ENCODE assay signal across 9 mouse cellular contexts in the genomic region with DNA sequence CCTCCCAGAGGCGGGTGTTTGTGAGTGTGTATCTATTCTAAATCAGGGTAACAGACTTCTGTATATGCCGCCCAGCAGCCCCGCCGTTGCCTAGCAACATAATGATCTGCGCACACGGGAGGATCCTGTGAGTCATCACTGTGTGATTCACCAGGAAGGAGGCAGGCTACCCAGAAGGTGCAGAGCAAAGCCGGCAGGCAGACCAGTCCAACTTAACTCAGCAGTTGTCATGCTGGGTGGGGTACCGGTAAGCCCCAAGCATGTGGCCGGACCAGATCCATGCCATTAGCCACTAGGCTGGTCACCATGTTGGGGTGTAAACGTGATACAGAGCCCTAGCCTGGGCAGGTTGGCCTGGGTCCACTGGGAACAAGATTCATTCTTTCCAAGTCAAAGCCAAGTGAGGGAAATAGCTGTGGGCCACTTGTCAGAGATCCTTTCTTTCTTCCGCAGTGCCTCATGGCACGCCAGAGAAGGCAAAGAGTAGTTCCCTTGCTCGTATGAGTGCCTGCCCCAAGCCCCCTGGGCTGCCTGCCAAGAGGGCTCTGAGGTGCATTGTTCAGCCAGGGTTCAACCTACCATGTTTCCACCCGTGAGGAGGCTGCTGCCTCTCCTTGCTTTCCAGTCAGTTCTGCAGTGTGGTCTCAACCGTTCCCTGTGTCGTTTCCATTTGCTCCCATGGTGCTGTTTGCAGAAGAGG. TPM values are rescaled to one million over a fixed set of nuclear protein-coding genes. Genes with fewer than 3 reads are reported as not detected.
A peak's percentile ranks its signal among the peaks of the same experiment; 100 is the strongest.
DNase-seq lines count a peak whose midpoint lies in the region; ATAC-seq and TF ChIP-seq lines count a peak whose summit lies in the region.
"Had no signal": no experiment of that assay in that cellular context is flagged by ENCODE, and none has a peak within 500 bp of the region (broad histone marks: within the 10 kb centered on the region; RNA-seq: fewer than 3 reads in every experiment).

No protein-coding gene starts in this region.

- H3K27me3 ChIP-seq in MEL (ENCODE audit: control insufficient read depth in 1 of 2, insufficient read depth in 2 of 2, low read length in 2 of 2), result no peaks in the 10 kb centered on the region
- H3K27me3 ChIP-seq in embryonic facial prominence, embryonic 14.5 days (replicated peaks; ENCODE audit: control insufficient read depth, insufficient read depth, low read length), result no peaks in the 10 kb centered on the region
- no peaks in the 10 kb centered on the region for H3K27me3 ChIP-seq in heart, postnatal 0 days (ENCODE audit: control insufficient read depth, insufficient read depth, low read length)
- no peaks in the 10 kb centered on the region for H3K27me3 ChIP-seq in midbrain, embryonic 16.5 days (ENCODE audit: control insufficient read depth, insufficient read depth, low read depth, low read length)
- H3K27me3 ChIP-seq: limb, embryonic 12.5 days had no signal

- WGBS in embryonic facial prominence, embryonic 14.5 days, result 32% methylated on average over 16 of the region's 16 CpGs
- WGBS in heart, postnatal 0 days, result 23% methylated on average over 16 of the region's 16 CpGs
- WGBS in midbrain, embryonic 16.5 days, result 20% methylated on average over 16 of the region's 16 CpGs

- no peak for TF ChIP-seq CTCF in MEL (IDR thresholded peaks at IDR 0.05 in 2 of 3, conservative IDR thresholded peaks at IDR 0.05 in 1 of 3; ENCODE audit: control insufficient read depth in 1 of 3, insufficient read depth in 1 of 3, low read depth in 2 of 3, low read length in 3 of 3, poor library complexity in 1 of 3, severe bottlenecking in 1 of 3)
- no peak for TF ChIP-seq CTCF in heart, postnatal 0 days (IDR thresholded peaks at IDR 0.05; ENCODE audit: low read depth)

- no peak for TF ChIP-seq RAD21 in MEL (IDR thresholded peaks at IDR 0.05; ENCODE audit: low read depth, low read length)

- H3K79me2 ChIP-seq in MEL (ENCODE audit: control insufficient read depth, insufficient read depth, low read length, poor library complexity), result no peaks in the 10 kb centered on the region

- no peak overlapping the region for H3K27ac ChIP-seq in MEL (ENCODE audit: control insufficient read depth, low read depth, low read length)
- H3K27ac ChIP-seq in embryonic facial prominence, embryonic 14.5 days (replicated peaks; ENCODE audit: low read depth, low read length), result no peak overlapping the region; the same call in 1 of the 2 replicates
- no peak overlapping the region for H3K27ac ChIP-seq in heart, postnatal 0 days (ENCODE audit: low read depth)
- peak overlapping the region; percentile 85 for H3K27ac ChIP-seq in midbrain, embryonic 16.5 days (ENCODE audit: low read length)
- H3K27ac ChIP-seq: limb, embryonic 12.5 days had no signal

- TF ChIP-seq POLR2A in MEL (IDR thresholded peaks at IDR 0.05; ENCODE audit: control insufficient read depth in 1 of 2, insufficient read depth in 1 of 2, low read depth in 1 of 2, low read length in 2 of 2, poor library complexity in 1 of 2), result no peak

- peak; percentile 75 for ATAC-seq in embryonic facial prominence, embryonic 14.5 days (ENCODE audit: low read depth)
- ATAC-seq in heart, postnatal 0 days (ENCODE audit: insufficient read depth, low read depth), result peak; percentile 66
- ATAC-seq in midbrain, embryonic 16.5 days, result peak; percentile 86

- no peak overlapping the region for H3K4me3 ChIP-seq in MEL (ENCODE audit: control insufficient read depth in 1 of 2, insufficient read depth in 1 of 2, low read depth in 2 of 2, low read length in 2 of 2)
- H3K4me3 ChIP-seq in embryonic facial prominence, embryonic 14.5 days (ENCODE audit: low read depth, low read length), result no peak overlapping the region
- H3K4me3 ChIP-seq in heart, postnatal 0 days (ENCODE audit: low read depth, low read length), result no peak overlapping the region
- H3K4me3 ChIP-seq in midbrain, embryonic 16.5 days (ENCODE audit: low read depth, low read length), result no peak overlapping the region
- H3K4me3 ChIP-seq: limb, embryonic 12.5 days had no signal

- H3K4me2 ChIP-seq in embryonic facial prominence, embryonic 14.5 days (ENCODE audit: low read depth, low read length), result no peak overlapping the region
- H3K4me2 ChIP-seq in heart, postnatal 0 days (ENCODE audit: low read depth, low read length), result no peak overlapping the region
- H3K4me2 ChIP-seq in midbrain, embryonic 16.5 days (ENCODE audit: low read length), result peak overlapping the region; percentile 45
- H3K4me2 ChIP-seq: limb, embryonic 12.5 days had no signal

- no peaks in the 10 kb centered on the region for H3K4me1 ChIP-seq in MEL (ENCODE audit: control insufficient read depth in 1 of 2, insufficient read depth in 2 of 2, low read length in 2 of 2)
- peaks cover 19% of the 10 kb centered on the region for H3K4me1 ChIP-seq in embryonic facial prominence, embryonic 14.5 days (ENCODE audit: control insufficient read depth, insufficient read depth, low read length)
- H3K4me1 ChIP-seq in heart, postnatal 0 days (ENCODE audit: control insufficient read depth, insufficient read depth), result 0 out of 2 replicates have a peak, but pooled peaks cover 3% of the 10 kb centered on the region
- peaks cover 26% of the 10 kb centered on the region for H3K4me1 ChIP-seq in midbrain, embryonic 16.5 days (ENCODE audit: control insufficient read depth, insufficient read depth, low read length)

- no peak overlapping the region for H3K9ac ChIP-seq in MEL (ENCODE audit: control insufficient read depth, low read depth, low read length, poor library complexity, severe bottlenecking)
- no peak overlapping the region for H3K9ac ChIP-seq in embryonic facial prominence, embryonic 14.5 days (ENCODE audit: low read depth, low read length)
- H3K9ac ChIP-seq in heart, postnatal 0 days (replicated peaks; ENCODE audit: low read depth, low read length), result no peak overlapping the region
- 0 out of 2 replicates have a peak overlapping the region, but pooled peaks have one; percentile 35 for H3K9ac ChIP-seq in midbrain, embryonic 16.5 days (ENCODE audit: low read depth, low read length)
- H3K9ac ChIP-seq: limb, embryonic 12.5 days had no signal

- H3K36me3 ChIP-seq in MEL (ENCODE audit: control insufficient read depth in 1 of 2, insufficient read depth in 2 of 2, low read length in 2 of 2), result no peaks in the 10 kb centered on the region
- H3K36me3 ChIP-seq in embryonic facial prominence, embryonic 14.5 days (ENCODE audit: control insufficient read depth, insufficient read depth, low read length), result no peaks in the 10 kb centered on the region
- H3K36me3 ChIP-seq in heart, postnatal 0 days (replicated peaks; ENCODE audit: control insufficient read depth, insufficient read depth, low read length), result no peaks in the 10 kb centered on the region
- peaks cover 2% of the 10 kb centered on the region; the same call in 1 of the 2 replicates for H3K36me3 ChIP-seq in midbrain, embryonic 16.5 days (ENCODE audit: control insufficient read depth, insufficient read depth, low read length)
- H3K36me3 ChIP-seq: limb, embryonic 12.5 days had no signal

- no peaks in the 10 kb centered on the region for H3K9me3 ChIP-seq in MEL (replicated peaks; ENCODE audit: insufficient read depth, low read length)
- no peaks in the 10 kb centered on the region for H3K9me3 ChIP-seq in embryonic facial prominence, embryonic 14.5 days (ENCODE audit: control insufficient read depth, low read length)
- H3K9me3 ChIP-seq in heart, postnatal 0 days (replicated peaks; ENCODE audit: control insufficient read depth, low read length), result no peaks in the 10 kb centered on the region
- no peaks in the 10 kb centered on the region for H3K9me3 ChIP-seq in midbrain, embryonic 16.5 days (replicated peaks; ENCODE audit: control insufficient read depth, low read length, poor library complexity, severe bottlenecking)
- H3K9me3 ChIP-seq: limb, embryonic 12.5 days had no signal

- TF ChIP-seq EP300 in MEL (IDR thresholded peaks at IDR 0.05; ENCODE audit: low read depth in 1 of 2, low read length in 2 of 2), result no peak
- no peak for TF ChIP-seq EP300 in heart, postnatal 0 days (IDR thresholded peaks at IDR 0.05; ENCODE audit: low read depth)

- DNase-seq in MEL (ENCODE audit: low read depth, low spot score), result peak; percentile 55
- peak; percentile 79 for DNase-seq in adrenal gland, postnatal 10 days
- peak; percentile 86 for DNase-seq in embryonic facial prominence, embryonic 14.5 days (ENCODE audit: low spot score)
- DNase-seq in heart, postnatal 0 days (ENCODE audit: low spot score), result peak; percentile 39
- peak; percentile 73 to 82 for DNase-seq in layer of hippocampus, postnatal 36 days
- DNase-seq in urinary bladder, postnatal 14 days (ENCODE audit: low spot score), result peak; percentile 84
- DNase-seq in B cell, adult 2 months, result no peak

TF ChIP-seq in MEL, 35 proteins besides CTCF, POLR2A, EP300 and RAD21:
- no peak for TF ChIP-seq ZMIZ1 (IDR thresholded peaks at IDR 0.05; ENCODE audit: low read depth, low read length)
- no peak for TF ChIP-seq ZNF384 (IDR thresholded peaks at IDR 0.05; ENCODE audit: low read depth, low read length)
- no peak for TF ChIP-seq KAT2A (conservative IDR thresholded peaks at IDR 0.05; ENCODE audit: low read depth, low read length)
- no peak for TF ChIP-seq POLR2AphosphoS5 (IDR thresholded peaks at IDR 0.05; ENCODE audit: borderline replicate concordance, low read depth, low read length)
- no peak for TF ChIP-seq TCF12 (IDR thresholded peaks at IDR 0.05; ENCODE audit: low read depth, low read length)
- no peak for TF ChIP-seq USF2 (IDR thresholded peaks at IDR 0.05; ENCODE audit: borderline replicate concordance in 1 of 2, insufficient read depth in 1 of 2, low read depth in 1 of 2, low read length in 2 of 2)
- no peak for TF ChIP-seq E2F4 (IDR thresholded peaks at IDR 0.05; ENCODE audit: borderline replicate concordance, low read depth, low read length)
- no peak for TF ChIP-seq ZKSCAN1 (IDR thresholded peaks at IDR 0.05; ENCODE audit: low read depth, low read length)

RNA-seq across cellular contexts. Expression of a gene that starts 53.0 kb away (rescaled TPM):
- total RNA-seq in MEL (2012; rRNA removed), result 35.5 and 38.4 TPM in 2 replicates
- 10 to 100 TPM in 1 of 2 experiments, not detected in 1; 95.0 TPM for polyA plus RNA-seq in MEL (2012; ENCODE audit: insufficient read depth in 1 of 2, insufficient read length in 2 of 2, low read depth in 1 of 2, low replicate concordance in 2 of 2, missing spikeins in 1 of 2)
- total RNA-seq in adrenal gland, postnatal 10 days (2021), result 100 to 1,000 TPM; 105 to 109 TPM
- 157 and 179 TPM in 2 replicates for polyA plus RNA-seq in embryonic facial prominence, embryonic 14.5 days (2014; fragmentation: Nextera tagmentation; extraction: Ambion mirVana)
- 69.0 and 87.7 TPM in 2 replicates for total RNA-seq in heart, postnatal 0 days (2014; rRNA removed; ENCODE audit: low replicate concordance)
- 79.4 and 87.3 TPM in 2 replicates for polyA plus RNA-seq in heart, postnatal 0 days (2015; fragmentation: Nextera tagmentation; extraction: Ambion mirVana)
- total RNA-seq in layer of hippocampus, postnatal 36 days (2021), result 100 to 1,000 TPM; 185 to 189 TPM
- 190 and 195 TPM in 2 replicates for polyA plus RNA-seq in midbrain, embryonic 16.5 days (2015; fragmentation: Nextera tagmentation; extraction: Ambion mirVana)

Comparison
In these comparisons a context has a peak if more than half of its experiments do, and no peak if none do; other contexts are left out.
1. DNase-seq: peak in MEL (single experiment), adrenal gland, postnatal 10 days (single experiment), embryonic facial prominence, embryonic 14.5 days (single experiment), heart, postnatal 0 days (single experiment), layer of hippocampus, postnatal 36 days (2 of 2) and urinary bladder, postnatal 14 days (single experiment); none in B cell, adult 2 months (0 of 2).
2. Peak in every context shown above with its lines, with median percentiles within 50 percentile points of each other: ATAC-seq.